Mouse (Mus musculus): ENCODE results near the gene Btbd9.

- TF ChIP-seq CTCF (IDR thresholded peaks at IDR 0.05; ENCODE audit: extremely low read depth, insufficient read depth, low read length) (no peak), POLR2A (IDR thresholded peaks at IDR 0.05; ENCODE audit: extremely low read depth, insufficient read depth, low read length) (no peak)
Observed at GRCm38 (mm10) chr17:30391220-30391619, 185.1 kb downstream of the Btbd9 start.
